Mouse (Mus musculus) activated CD4-positive, CD25-positive, alpha-beta regulatory T cell, adult 9 weeks (primary cell): ENCODE measurements around the gene Olfr796. TPM values are rescaled to one million over a fixed set of nuclear protein-coding genes. Genes with fewer than 3 reads are reported as not detected.

Experiments
- polyA plus RNA-seq: library from polyadenylated mRNA; unstranded; fragments of 100-300 nt; shearing (Covaris generic); gene quantifications from one replicate; pipeline ENCODE4 v1.2.1, GENCODE M21; 2017

The Olfr796 gene
- polyA plus RNA-seq = not detected

GRCm38 (mm10) chr10:129612470-129612869 lies at the start of gene Olfr796:
Gene Olfr796 (minus strand): TSS chr10:129612570.

GRCm38 (mm10) chr10:129657394-129657793 lies 45.0 kb upstream of the Olfr796 start, which contains the start of gene Olfr800:
Gene Olfr800 (plus strand): TSS chr10:129657694.

DNA sequence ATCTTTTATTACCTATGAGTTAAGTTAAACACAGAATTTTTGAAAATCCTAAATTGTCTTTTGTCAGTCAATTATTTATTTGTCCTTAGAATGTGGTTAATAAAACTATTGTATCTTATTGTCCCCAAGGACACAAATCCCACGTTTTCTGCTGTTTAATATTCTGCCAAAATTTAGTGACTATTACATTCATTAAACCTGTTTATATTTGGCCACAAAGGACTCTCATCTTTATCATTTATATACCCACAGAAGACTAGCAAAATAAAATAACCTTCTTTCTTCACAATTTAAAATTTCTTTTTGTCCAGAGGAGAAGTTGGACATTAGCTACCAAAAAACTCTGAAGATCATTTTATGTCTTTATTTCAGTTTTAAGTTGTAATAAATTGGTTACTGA lies 24.8 kb upstream of the Olfr796 start, which contains the start of gene Olfr799:
Gene Olfr799, plus strand, starts transcription at position 301 of the 400 bp plus-strand sequence.

GRCm38 (mm10) chr10:129627834-129628233 lies 15.5 kb upstream of the Olfr796 start, which contains the start of gene Olfr798:
Gene Olfr798 (minus strand): TSS chr10:129627934.

GRCm38 (mm10) chr10:129567355-129567754 lies 45.0 kb downstream of the Olfr796 start, which contains the start of gene Olfr794:
Gene Olfr794 (plus strand): TSS chr10:129567655.

Other genes starting within 250 kb of the Olfr796 start
- not detected for gene Olfr784, start 228.5 kb downstream of the Olfr796 start, polyA plus RNA-seq
- not detected for gene Olfr785, start 207.1 kb downstream of the Olfr796 start, polyA plus RNA-seq
- not detected for gene Olfr786, start 185.3 kb downstream of the Olfr796 start, polyA plus RNA-seq
- gene Olfr787, start 150.7 kb downstream of the Olfr796 start, polyA plus RNA-seq = 0.05 TPM
- not detected for gene Olfr788, start 141.6 kb downstream of the Olfr796 start, polyA plus RNA-seq
- gene Olfr789, start 127.8 kb downstream of the Olfr796 start, polyA plus RNA-seq = not detected
- not detected for gene Olfr790, start 114.1 kb downstream of the Olfr796 start, polyA plus RNA-seq
- not detected for gene Olfr791, start 90.8 kb downstream of the Olfr796 start, polyA plus RNA-seq
- not detected for gene Olfr792, start 73.4 kb downstream of the Olfr796 start, polyA plus RNA-seq
- not detected for gene Olfr794, start 44.9 kb downstream of the Olfr796 start, polyA plus RNA-seq
- not detected for gene Olfr798, start 15.4 kb upstream of the Olfr796 start, polyA plus RNA-seq
- gene Olfr799, start 24.9 kb upstream of the Olfr796 start, polyA plus RNA-seq = not detected
- gene Olfr800, start 45.1 kb upstream of the Olfr796 start, polyA plus RNA-seq = not detected
- gene Olfr801, start 61.3 kb upstream of the Olfr796 start, polyA plus RNA-seq = not detected
- not detected for gene Olfr802, start 75.6 kb upstream of the Olfr796 start, polyA plus RNA-seq
- not detected for gene Olfr803, start 81.7 kb upstream of the Olfr796 start, polyA plus RNA-seq
- gene Olfr804, start 90.6 kb upstream of the Olfr796 start, polyA plus RNA-seq = not detected
- not detected for gene Olfr805, start 116.8 kb upstream of the Olfr796 start, polyA plus RNA-seq
- gene Olfr806, start 129.4 kb upstream of the Olfr796 start, polyA plus RNA-seq = not detected
- gene Olfr807, start 145.2 kb upstream of the Olfr796 start, polyA plus RNA-seq = not detected
- not detected for gene Olfr808, start 152.9 kb upstream of the Olfr796 start, polyA plus RNA-seq
- gene Olfr809, start 162.1 kb upstream of the Olfr796 start, polyA plus RNA-seq = not detected
- gene Olfr810, start 182.3 kb upstream of the Olfr796 start, polyA plus RNA-seq = not detected
- not detected for gene Olfr811, start 191.8 kb upstream of the Olfr796 start, polyA plus RNA-seq
- gene Olfr812, start 233.5 kb upstream of the Olfr796 start, polyA plus RNA-seq = not detected
- gene Olfr813, start 242.8 kb upstream of the Olfr796 start, polyA plus RNA-seq = not detected